Mouse (Mus musculus): ENCODE measurements around the gene Usp24.

The Usp24 gene

DNA sequence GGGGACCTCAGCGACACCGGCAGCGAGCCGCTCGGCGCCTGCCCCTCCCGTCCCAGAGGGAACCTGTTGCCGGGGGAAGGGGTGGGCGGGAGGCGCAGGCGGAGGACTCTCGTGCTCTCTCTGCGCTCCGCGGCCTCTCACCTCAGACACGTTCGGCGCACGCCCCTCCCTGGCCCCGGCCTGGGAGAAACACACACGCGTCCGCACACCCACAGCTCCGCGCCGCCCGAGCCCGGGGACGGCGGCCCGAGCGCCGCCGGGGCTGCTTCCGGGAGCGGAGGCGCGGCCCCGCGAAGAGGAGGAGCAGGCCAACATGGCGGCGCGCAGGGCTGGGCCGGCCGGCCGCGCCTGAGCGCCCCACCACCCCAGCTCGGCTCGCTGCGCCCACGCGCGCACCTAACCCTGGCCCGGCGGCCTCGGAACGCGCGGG lies at the start of gene Usp24:
Gene Usp24 (plus strand): TSS at position 293 of the 430 bp plus-strand sequence.
- peak; percentile 65 to 70 for DNase-seq

DNA sequence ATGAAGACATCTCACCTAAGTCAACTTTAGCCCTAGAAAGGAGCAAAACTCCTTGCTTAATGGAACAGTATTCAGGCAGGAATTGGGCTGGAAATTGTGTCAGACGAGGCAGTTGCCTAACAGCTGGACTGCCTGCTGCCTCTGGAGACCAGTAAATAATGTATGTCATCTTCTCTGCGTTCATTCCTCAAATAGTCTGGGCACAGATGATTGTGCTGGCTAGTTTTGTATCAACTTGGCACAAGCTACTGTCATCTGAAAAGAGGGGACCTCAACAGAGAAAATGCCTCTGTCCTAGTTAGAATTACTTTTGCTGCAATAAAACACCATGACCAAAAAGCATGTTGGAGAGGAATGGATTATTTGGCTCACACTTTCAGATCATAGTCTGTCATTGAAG lies 39.1 kb upstream of the Usp24 start:
- DNase-seq = no peak

DNA sequence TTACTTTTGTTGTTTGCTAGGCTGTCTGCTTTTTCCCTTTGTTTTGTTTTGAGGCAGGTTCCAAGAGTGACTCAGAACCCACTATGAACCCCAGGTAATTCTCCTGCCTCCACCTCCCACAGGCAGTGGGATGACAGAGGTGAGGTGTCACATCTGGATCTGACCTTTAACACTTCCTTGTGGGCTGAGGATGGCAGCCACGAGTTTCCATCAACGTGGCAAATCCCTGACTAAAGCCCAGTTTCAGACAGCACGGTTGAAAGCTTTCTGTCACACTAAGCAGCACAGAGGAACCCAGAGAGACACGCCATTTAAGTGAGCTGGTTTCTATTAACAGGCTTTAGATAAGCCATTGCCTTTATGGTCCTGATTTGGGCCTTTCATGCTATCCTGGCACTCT lies 36.8 kb upstream of the Usp24 start:
- DNase-seq = no peak

DNA sequence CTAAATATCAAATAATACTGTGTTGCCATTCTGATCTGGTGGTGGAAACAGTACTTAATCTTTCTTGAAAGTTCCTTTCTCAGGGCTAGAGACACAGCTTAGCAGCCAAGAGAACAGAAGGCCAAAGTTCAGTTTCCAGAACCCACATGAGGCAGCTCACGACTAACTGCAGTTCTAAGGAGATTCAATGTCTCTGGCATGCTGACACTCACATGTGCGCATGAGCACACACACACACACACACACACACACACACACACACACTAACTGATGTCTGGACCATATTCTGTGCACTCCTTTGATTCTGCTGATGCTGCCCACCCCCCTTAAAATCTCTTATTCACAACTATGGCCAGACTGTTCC lies 34.9 kb upstream of the Usp24 start:
- DNase-seq = no peak

DNA sequence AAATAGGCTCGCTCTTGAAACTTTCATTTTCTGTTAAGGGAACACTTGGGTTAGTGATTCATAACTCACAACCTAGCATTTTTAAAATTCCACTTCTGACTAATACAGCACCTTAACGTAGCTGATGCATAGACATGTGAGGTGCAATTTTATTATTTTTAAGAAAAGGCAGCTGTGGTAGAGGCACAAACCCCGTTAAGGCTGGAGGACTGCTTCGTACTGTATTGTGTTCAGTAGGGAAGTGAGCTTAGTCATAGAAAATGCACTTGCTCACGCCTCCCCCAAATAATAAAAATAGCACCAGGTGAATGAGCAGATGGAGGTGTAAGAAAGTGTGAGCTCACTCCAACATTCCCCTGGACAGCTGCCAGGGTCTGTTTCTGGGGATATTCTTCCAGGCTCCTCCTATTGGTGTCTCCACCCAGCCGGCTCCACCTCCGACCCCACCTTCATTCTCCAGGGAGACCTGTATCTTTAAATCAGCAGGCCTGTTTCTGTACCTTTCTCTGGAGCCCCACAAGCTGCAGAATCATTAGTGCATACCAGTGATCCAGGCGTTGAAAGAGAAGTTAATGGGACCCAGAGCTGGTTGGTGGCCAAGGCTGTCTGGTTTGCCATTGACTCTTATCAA lies 34.4 kb upstream of the Usp24 start:
- no peak for DNase-seq

DNA sequence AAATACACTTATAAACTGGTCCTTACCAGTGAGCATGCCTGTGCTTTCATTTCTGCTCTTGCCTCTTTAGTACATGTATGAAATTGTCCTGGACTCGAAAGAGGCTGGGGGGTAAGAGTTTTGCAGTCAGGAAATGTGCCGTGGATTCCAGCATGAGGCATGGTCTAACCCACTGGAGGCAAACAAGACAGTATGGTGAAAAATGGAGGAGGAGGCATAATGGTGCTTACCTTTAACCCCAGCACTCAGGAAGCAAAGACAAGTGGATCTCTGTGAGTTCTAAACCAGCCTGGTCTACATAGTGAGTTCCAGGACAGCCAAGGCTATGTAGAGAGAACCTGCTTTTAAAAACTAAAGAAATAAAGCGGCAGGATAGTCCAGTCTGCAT lies 33.9 kb upstream of the Usp24 start:
- DNase-seq = no peak

DNA sequence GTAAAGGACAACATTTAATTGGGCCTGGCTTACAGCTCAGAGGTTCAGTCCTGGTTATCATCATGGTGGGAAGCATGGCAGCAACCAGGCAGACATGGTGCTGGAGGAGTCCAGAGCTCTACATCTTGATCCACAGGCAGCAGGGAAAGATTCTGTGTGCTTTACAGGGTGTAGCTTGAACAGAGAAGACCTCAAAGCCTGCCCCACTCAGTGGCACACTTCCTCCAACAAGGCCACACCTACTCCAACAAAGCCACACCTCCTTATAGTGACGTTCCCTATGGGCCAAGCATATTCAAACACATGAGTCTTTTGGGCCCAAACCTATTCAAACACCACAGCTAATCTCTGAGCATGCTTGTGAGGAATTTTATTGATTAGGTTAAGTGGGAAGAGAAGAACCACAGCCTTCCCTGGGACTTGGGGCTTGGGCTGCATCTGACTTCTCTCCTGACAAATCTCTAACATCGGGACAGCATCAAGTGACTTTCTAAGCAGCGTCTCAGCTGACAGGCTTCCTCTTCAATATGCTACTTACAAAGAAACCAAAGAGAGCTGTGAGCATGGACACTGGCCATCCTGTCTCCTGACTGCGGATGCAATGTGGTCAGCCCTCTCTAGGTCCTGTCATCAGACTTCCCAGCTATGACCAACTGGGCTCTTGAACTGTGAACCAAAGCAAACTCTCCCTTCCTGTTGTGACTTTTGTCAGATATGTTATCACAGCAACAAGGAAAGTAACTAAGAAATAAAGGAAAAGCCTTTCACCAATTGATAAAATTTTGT lies 28.9 kb upstream of the Usp24 start:
- no peak for DNase-seq

DNA sequence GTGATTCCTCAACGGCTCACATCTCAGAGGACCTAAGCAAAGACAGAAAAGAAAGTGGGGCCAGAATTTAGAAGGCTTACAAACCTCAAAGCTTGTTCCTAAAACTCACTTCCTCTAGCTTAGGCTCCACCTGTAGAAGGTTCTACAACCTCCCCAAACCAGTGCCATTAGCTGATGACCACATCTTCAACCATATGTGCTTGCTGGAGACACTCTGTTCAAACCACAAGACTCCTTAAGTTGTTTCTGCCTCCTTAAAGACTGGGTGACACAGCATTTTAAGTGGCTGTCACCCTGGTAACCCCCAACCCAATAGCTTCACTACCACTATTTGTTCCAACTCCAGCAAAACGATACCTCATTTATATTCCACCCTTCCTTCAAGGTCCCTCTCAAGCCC lies 25.8 kb upstream of the Usp24 start:
- no peak for DNase-seq

DNA sequence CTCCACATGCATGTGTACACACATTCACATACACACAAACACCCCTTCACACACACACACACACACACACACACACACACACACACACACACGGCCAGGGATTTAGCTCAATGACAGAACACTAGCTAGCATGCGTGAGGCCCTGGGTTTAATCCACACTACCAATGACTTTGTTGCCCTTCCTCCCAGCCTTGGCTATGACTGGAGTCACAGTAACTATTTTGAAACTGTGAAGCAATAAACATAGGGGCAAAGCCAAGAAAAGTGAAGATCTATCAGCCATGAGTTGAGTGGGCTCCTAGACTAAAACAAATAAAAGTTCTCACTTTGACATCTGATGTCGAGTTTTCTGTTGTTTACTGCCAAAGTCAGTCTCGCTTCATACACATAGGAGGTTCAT lies 23.2 kb upstream of the Usp24 start:
- DNase-seq = no peak

DNA sequence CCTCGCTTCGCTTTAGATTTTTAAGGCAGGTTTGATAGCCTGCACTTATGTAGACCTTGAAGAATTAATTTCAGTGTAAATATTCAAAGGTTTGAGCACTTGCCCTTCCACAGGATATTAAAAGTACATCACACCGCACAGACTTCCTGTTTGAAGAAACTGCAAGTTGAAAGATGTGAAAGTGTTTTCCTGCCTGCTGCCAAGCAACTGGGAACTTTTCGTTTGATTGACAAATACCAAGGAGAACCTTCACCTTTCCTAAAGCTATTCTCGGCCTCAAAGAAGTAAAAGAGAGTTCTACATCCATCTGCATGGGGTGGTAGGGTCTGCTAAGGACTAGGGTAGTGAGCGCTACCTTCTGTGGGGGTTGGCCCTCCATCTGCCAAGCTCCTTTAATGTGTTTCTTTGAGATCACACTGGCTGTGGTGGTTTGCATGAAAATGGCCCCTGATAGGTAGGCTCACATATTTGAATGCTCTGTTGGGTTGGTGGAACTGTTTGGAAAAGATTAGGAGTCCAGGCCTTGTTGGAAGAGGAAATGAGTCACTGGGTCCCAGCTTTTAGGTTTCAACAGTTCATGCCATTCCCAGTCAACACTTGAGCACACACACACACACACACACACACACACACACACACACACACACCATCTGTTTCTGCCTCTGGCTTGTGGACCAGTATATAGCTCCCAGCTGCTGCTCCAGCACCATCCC lies 22.5 kb upstream of the Usp24 start:
- DNase-seq = no peak

DNA sequence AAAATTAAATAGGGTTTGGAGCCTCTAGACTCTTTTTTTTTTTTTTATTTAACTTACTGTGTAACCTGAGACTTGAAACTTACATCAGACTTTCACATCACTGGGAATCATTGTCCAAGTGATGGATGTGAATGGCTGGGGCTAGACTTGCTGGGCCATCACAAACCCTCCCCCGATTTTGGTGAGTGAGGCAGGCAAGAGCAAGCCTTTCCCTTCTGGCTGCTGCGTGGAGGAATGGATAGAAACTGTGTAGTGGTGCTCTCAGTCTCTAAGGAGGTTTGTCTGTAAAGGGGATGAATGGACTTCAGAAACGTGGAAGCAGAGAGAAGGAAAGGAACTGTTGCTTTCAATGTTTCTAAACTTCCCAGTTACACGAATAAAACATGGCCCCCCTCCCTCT lies 20.3 kb upstream of the Usp24 start:
- no peak for DNase-seq

DNA sequence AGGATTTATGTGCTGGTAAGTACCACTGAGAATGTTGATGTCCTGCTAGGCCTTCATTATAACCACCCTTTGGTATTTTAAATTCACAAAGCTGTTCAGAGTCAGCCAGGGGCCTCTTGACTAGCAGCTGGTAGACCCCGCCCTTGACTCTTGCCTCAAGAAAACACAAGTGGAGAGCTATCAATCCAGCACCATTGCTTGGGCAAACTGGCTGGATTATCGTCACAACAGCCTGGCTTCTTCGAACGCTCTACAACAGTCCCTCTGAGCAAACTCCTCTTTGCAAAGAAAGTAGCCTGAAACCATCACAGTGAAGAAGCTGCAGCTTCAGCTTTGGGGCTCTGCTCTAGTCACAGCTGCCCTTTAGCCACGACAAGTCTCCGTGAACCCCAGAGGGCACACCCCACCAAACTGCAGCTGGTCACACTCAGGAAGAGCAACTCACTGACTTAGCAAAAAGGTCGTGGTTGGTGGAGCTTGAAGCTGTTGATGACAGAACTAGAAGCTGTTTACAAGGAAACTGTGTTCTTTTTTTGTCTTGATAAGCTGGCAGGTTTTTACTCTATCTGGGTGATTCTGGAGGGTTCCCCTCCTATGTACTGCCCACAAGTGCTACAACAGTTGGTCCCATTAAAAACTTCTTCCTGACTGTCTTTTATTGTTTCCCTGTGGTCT lies 19.5 kb upstream of the Usp24 start:
- no peak for DNase-seq

DNA sequence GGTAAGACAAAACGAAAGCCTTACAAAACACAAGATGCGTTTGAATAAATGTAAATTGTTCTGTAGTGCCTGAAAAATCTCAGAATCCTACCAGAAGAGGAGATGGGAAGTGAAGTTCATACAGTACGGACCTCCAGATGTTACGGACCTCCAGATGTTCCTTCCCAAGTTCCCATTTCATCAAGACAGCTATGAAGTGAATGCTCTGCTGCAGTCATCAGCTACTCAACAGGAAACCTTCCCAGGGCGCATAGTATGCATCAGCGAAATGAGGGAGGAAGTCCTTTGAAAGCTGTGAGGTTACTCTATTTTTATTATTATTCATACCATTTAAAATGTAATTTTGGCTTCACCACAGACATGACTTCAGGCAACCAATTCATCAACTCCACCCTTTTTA lies 14.7 kb upstream of the Usp24 start:
- no peak for DNase-seq

DNA sequence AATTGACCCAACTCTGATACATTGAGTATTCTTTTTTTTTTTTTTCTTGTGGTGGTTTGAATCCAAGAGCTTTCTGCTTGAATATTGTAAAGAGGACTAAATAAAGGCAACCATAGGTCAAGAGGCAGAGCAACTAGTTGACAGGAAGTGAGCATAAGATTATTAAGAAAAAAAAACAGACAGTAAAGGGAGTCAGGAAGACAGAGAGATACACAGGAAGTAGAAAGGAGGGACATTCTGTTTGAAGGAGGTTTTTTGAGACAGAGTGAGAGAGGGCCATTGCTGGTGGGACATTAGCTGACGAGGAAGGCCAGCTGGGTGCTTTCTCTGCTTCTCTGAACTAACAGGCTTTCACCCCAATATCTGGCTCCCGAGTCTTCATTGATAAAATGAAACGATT lies 7.9 kb upstream of the Usp24 start:
- DNase-seq = no peak

DNA sequence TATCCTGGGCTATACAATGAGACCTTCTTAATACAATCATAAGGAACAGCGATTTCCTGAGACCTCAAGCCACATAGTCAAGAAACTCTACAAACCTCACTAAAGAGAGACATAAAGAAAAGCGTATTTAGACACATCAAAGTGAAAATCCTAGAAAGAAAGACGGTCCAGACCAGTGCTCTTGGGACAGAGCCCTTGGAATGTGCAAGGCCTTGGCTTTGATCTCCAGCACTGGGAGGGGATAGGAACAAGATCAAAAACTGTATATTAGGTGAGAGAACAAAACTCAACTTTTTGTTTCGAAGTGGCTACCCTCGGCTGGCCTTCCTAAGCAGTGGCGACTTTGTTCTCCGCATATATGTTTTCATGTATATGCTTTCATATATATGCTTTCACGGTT lies 3.4 kb upstream of the Usp24 start:
- no peak for DNase-seq

DNA sequence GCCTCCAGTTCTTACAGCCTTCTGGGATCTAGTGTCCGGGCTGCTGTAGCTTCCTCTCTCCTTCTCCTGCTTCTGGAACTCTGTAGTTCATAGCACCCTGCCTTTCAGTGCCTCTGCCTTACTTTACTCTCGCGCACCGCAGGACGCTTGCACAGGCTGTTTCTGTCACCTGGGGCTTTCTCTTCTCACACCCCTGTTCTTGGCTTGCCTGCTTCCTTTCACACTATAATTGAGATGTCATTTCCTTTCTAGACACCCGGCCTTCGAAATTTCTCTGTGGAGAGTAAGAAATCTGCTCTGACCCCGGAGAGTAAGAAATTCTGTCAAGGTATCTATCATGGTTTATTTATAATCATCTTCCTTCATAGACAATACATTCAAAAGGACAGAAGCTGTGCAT lies 2.9 kb upstream of the Usp24 start:
- peak in 1 of 2 experiments; percentile 44 for DNase-seq

DNA sequence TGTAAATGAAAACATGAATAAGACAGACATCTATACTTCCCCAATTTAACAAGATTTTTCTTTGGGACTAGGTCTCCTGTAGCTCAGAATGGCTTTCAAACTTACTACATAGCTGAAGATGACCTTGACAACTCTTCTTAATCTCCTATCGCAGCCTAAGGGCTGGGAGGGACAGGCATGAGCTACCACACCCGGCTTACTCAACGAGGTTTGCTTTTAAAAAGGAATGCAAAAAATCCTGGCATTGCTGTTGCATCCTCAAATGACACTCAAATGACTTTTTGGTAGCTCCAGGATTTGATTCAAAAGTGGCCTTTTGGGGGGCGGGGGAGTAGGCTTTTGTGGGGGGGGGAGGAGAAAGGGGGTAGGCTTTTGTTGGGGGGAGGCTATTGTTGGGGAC lies 2.1 kb upstream of the Usp24 start:
- DNase-seq = no peak

DNA sequence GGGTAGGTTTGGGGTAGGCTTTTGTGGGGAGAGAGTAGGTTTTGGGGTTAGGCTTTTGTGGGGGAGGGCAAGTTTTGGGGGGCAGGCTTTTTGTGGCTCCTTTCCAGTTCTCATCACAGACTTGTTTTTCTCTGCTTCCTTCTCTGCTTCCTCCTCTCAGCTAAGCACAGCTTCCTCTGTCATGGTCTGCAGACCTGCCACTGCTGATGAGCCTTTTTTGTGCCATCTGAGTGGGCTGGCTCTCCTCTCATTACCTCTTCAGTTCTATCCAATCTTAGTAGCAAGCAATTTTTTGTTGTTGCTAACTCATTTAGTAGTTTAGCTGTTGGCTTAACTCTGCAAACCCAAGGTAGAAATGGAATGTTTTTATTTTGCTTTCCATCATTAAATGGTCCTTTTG lies 1.7 kb upstream of the Usp24 start:
- peak; percentile 10 to 36 for DNase-seq

DNA sequence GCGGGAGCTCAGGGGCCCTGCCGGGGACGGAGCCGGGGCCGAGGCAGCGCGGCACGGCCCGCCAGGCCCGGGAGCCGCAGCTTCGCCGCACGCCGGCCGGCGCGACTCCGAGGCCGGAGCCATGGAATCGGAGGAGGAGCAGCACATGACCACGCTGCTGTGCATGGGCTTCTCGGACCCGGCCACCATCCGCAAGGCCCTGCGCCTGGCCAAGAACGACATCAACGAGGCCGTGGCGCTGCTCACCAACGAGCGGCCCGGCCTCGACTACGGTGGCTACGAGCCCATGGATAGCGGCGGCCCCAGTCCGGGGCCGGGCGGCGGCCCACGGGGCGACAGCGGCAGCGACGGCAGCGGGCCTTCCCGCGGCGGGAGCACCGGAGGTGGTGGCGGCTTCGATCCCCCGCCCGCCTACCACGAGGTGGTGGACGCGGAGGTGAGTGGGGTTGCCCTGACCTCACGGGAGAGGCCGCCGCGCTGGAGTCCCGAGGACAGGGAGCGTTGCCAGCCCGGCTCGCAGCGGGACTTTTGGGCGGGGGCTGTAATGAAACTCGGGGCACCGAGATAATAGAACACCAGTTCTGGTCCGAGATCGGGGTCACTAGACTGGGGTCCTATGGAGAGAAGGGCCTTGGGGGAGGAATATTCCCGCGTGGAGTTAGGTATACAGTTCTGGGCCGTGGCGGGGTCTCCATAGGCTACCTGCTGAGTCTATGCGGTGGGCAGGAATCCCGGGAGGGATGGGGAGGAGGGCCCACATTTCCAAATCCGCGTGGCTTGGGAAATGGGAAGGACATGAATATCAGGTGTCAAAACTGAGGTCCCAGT lies 552 bp downstream of the Usp24 start:
- peak; percentile 40 to 43 for DNase-seq

DNA sequence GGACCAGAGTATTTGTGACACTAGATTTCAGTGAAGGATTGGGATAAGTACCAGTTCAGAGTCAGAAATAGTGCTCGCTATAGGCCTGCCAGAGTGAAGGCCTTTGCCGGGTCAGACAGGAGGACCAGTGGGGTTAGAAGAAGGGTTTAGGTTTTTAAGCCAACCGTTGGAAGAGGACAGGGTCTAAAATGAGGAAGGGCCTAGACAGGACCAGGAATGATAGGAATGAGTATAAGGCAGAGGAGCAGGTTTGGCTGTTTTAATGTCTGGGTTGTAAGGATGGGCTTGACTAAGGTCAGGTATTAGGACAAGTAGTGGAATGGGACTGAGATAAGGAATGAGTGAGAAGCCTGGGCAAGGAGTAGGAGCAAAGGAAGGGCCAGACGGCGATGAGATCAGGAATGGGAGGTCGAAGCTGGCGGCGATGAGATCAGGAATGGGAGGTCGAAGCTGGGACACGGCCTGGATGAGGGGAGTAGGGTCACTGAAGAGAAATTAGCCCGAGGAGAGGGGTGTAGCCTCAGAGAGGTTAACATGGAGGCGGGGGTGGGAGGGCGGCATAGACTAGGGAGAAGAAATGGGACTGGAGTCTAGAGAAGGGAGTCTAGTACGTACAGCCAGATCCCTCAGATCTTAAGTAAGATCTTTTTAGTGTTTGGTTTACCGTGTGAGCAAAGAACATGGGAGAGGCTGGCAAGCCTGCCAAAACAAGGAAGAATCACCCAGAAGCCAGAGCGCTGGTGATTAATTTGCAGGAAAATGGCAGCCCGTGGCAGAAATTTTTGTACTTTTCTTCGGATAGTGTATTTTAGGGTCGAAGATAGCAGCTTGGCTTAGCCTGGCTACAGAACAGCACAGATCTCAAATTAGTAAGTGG lies 1.4 kb downstream of the Usp24 start:
- no peak for DNase-seq

DNA sequence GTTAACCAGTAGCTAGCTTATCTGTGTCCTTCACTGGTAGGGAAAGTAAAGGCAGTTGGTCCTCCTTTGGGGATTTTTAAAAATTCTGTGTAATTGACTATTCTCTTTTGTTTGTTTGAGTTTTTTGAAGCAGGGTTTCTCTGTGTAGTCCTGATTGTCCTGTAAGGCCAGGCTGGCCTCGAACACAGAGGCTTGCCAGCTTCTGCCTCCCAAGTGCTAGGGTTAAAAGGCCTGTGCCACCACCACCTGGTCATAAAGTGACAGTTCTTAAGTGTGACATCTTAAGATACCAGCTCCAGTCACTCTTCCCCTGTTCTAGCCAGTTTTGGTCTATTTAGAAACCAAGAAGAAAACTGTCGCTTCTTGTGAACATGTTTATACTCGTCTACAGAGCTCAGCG lies 2.2 kb downstream of the Usp24 start:
- DNase-seq = no peak

DNA sequence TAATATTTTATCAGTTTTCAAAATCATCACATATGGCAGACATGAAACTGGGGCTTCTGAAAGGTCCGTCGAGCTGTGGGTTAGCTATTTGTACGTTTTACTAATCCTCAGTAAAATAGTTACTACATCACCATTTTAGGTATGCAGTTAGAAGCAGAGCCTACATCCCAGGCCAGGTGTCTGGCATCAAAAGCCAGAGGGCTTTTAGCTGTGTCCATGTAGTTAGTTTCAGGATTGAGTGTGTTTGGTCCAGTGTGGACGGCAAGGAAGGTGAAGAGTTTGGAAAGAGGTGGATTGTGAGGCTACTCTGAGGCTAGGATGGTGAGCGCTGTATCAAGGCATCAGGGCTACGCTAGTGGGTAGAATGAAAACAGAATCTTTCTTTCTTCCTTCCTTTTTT lies 3.0 kb downstream of the Usp24 start:
- DNase-seq = no peak
